Mouse (Mus musculus) E14TG2a.4 (cell line): ENCODE results near the gene Macrod2.

Experiments
- CTCF ChIP-seq: conservative IDR thresholded peaks from 2 replicates; pipeline ENCODE4 v1.5.1; 2014; ENCODE audit warnings: low read length
- NANOG ChIP-seq: IDR thresholded peaks from 2 replicates; pipeline ENCODE4 v1.6.1; 2014; ENCODE audit warnings: borderline replicate concordance, low read length, mixed read lengths
- POU5F1 ChIP-seq: IDR thresholded peaks from 2 replicates; pipeline ENCODE4 v1.6.1; 2014; ENCODE audit warnings: low read length, borderline replicate concordance

DNA sequence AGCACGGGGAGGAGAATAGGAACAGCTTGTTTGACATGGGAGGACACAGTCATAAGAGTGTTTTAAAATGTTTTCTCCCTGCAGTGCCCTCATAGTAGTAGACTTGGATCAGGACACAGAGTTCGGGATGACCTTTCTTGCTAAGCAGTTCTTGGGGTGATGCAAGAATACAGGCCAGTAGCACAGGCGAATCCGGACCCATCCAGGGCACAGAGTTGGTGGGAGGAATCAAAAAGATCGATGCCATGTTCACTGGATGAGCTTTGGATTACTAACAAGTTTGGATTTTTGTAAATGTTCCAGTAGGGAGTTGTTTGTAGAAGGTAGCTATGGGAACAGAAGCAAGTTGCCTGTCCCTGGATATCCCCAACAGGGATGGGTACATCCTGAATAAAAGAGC, 345.4 kb downstream of the Macrod2 start:
- TF ChIP-seq CTCF (no peak), POU5F1 (no peak), NANOG (no peak)
